Mouse (Mus musculus) c-Kit-positive CD71-negative TER-119-negative erythroid progenitor cells, embryonic 14.5 days (primary cell): ENCODE measurements at regions not wholly inside any gene's neighbourhood (a gene's known extent, or its start where the extent isn't known, plus 50 kb on each side); places are given as distances from the start of the nearest gene placed in this dataset.
A peak's percentile ranks its signal among the peaks of the same experiment; 100 is the strongest.

Experiments
- DNase-seq: peaks from one replicate; pipeline ENCODE4 v3.0.0-alpha.2; 2013; ENCODE audit warnings: low read depth

DNA sequence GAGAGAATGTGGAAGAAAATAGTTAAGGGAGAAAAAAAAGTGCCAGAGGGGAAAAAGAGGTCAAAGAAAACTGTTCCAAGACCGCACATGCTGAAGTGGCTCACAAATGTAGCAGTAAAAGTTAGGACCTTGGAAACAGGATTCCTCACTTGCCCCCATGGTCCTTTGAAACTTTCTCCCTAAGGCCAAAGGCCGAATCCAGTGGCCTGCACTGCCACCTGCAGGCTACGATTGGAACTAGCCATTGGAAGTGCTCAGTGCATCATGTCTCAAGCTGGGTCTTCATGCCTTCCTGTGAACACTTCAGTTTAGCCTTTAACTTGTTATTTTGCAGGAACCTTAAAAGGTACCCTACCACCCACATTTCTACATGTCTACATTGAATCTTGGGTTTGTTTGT, 56.3 kb upstream of the Mctp2 start:
- DNase-seq = peak; percentile 49

DNA sequence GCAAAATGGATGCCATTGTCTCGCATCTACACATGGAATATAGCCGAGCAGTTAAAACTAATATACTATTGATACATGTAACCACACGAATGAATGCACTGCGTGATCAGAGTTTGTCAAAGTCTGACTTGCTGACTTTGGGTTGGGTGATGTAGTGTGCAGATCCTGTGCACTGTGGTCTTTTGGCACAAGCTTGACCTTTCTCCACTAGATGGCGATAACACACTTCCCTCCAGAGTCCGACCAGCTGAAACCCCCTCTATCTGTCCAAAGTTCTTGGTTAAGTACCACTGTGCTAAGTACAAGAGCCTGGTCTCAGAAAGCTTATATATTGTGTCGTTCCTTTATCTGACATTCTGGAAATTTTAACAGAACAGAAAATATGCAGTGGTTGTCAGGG, 84.9 kb upstream of the Mctp2 start:
- DNase-seq = peak; percentile 29

DNA sequence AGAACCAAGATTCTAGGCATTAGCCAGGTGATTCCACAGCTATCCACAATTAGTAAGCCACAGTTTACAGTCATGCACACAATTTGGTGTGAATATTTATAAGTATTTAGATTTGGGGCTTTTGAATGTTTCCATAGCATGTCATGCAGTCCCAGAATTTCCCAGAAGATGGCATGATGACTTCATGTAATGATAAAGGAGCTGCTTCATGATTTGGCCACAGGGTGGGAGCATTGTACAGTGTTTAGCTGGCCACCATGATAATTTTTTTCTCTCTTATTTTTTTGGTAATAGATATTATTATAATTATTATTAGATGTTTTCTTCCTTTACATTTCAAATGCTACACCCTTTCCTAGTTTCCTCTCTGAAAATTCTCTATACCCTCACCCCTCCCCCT, 93.6 kb upstream of the Mctp2 start:
- peak; percentile 26 for DNase-seq

DNA sequence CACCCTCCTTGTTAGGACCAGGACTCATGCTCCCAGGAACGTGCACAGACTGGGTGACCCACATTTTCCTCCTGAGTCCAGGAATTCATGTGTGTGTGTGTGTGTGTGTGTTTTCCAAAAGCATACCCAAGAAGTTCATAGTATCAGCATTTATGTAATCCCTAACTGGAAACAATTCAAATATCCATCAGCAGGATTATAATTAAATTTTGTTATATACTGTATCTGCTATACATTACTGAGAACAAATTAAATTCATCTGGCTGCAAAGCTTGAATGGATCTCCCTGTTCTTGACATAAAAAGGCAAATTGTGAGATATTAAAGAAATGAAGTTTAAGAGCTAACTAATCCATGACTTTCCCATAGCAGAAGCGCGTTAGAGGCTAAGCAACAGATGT, 99.7 kb upstream of the Mctp2 start:
- DNase-seq = no peak

DNA sequence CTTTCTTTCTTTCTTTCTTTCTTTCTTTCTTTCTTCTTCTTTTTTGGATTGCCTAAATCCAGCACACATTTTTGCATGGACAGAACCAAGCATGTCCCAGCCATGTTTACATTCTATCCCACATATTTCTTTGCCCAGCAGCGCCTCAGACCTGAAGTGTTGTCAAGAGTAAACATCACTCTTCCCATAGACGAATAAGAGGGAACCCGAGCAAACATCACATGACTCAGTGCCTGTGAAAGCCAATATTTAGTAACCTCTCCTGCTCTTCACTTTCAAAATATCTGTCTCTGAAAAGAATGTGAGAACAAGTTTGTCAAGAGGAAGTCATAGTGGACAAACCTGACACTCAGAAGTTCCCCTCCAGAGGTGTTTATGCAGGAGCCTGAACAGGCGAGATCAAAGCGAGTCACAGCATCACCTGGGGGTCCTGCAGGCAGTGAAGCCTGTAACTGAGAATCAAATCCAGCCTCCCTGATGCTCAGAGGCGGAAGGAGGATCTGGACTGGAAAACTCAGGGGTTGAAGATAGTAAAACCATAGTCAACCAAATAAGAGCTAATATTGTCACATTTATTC, 102.1 kb upstream of the Mctp2 start:
- DNase-seq = no peak

DNA sequence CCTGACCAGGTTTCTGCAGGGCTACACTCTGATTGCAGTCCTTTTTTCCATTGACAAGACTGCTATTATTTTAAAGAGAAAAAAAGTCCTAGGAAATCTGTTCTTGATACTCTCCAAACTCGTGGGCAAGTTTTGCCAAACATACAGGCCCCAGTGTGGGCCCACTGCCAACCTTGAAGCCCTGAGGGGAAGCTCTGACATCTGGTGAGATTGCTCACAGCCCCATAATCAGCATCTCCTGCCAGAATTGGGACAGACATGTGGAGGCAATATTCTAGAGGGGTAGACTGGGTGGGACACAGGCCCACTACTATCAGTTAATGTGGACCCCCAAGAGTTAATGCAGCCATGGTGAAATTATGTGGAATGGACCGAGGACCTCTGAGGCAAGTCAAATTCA, 132.1 kb upstream of the Mctp2 start:
- DNase-seq = no peak

DNA sequence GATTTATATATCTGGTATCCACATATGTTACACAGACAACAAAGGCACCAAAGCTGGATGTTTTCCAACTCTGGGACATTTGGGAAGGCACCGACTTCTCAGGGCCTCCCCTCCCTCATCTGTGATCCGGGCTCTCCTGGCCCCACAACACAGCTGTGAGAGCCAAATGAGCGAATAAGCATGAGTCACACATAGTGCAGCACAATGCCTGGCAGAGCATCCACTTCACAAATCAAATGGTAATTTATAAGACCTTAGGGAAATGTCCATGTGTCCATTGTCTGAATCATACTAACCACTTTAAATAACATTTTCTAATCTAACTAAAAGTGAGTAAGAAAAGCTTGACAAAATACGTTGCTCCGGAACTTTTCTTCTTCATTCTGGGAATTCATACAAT, 135.6 kb upstream of the Mctp2 start:
- no peak for DNase-seq

DNA sequence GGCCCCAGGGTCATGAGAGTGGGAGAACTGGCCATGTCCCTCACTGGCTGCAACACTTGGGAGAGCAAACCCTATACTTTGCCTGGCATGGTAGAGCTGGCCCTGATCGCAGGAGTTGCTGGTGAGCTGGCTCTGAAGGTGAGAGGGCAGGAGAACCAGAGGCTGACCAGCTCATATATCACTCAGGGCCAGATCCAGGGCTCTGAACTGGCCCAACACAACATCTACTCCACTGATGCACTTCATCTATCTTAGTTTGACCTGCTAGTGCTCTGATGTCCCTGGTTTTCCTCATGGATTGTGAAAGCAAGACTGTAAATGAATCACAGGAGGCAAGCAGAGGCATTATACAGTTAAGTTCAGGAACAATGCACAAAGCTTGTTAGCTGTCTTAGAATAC, 137.6 kb upstream of the Mctp2 start:
- DNase-seq = no peak

DNA sequence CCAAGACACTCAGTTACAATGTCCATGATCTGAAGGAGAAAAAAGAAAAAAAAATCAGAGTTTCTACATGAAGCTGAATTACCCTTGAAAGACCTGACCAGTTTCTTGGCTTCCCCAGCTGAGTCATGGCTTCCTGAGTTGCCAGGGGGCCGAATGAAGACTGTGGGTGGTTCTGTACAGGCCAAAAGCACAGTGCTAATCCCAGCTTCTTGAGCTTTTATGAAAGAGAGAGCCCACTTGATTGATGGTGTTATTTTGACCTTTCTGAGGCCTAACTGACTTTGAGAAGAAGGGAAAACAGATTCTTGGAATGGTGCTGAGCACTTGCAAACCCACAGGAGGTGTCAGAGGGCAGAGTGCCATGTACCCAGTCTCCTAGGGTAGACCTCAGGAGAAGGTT, 138.4 kb upstream of the Mctp2 start:
- DNase-seq = no peak

DNA sequence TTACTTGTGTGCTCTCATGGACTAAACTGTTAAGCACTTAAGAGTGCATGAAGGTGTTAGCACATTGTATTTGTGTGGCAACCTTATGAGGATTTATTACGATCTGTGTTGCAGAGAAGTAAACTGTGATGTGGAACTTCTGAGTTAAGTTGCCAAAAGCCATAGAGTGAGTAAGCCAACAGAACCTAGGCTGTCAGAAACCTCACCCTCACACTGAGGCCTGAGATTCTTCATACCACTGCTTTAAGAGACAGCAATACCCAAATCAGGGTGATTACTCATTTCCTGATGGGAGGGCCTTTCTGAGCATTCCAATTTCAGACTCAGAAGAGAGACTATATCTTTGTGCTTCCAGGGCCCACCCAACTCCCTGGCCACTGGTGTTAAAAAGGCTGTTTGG, 140.5 kb upstream of the Mctp2 start:
- DNase-seq = no peak

DNA sequence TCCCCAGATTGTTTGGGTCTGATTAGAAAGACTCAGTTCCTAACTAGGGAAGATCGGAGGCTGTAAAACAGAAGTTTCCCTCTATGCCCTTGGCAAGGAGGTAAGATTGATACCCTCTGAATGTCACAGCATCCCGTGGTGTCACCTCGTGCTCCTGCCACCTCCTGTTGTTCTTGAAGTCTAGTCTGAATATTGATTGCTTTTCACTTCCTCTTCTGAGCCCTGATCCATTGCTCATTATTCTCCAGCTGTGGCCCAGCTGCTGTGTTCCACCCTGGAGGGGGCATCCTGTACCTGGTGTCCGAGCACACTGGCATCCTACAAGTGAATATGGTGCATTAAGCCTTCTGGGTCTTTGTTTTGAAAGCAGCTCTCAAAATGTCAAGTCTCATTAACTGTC, 156.6 kb upstream of the Mctp2 start:
- no peak for DNase-seq

DNA sequence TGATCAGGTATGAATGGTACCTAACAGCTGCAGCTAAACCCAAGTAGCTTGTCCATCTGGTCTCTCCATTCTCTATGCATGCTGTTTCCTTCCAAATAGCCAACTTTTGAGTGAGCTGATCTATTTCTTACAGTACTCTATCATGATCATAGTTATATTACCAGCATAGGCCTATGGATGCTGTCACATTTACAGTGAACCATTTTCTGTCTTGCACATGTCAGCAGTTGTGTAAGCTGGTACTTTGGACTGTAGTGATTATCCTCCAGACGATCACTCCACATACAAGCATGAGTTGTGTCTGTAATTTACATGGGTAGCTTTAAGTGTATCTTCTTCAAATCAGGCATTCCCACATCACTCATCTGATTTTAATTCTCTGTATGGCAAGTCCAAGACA, 158.2 kb upstream of the Mctp2 start:
- no peak for DNase-seq

DNA sequence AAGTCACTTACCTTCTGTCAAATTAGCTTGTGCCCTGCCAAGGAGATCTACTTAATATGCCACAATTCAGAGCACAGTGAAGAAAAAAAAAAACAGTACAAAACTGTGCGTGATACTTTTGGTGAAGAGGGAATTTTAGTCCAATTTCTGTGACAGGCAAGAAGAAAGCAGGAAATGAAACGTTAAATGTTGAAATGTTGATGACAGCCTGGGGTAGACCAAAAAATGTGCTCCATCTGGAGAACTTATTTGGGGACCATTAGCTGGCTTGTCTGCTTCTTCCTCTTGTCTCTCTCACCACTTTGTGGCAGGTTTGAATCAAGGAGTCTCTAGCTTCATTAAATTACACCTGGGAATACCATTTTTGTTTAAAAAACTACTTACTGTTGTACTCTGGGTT, 163.3 kb upstream of the Mctp2 start:
- no peak for DNase-seq

DNA sequence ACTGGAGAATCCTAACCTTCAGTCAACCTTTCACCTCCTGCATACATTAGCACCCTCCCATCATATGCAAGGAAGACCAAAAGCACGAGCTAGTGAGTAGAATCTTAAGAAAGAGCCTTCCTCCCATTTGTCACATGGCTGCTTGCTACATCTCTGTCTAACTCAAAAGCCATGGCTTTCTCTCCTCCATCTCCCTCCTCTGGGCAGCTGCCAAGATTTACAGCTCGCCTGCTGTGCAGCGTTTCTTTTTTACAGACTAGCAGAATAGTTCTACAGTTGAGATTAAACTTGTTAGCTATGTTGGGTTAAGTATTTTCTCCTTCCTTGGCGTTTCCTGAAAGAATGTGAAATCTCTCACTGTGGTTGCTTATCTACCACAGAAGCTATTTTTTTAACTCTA, 168.3 kb upstream of the Mctp2 start:
- no peak for DNase-seq

DNA sequence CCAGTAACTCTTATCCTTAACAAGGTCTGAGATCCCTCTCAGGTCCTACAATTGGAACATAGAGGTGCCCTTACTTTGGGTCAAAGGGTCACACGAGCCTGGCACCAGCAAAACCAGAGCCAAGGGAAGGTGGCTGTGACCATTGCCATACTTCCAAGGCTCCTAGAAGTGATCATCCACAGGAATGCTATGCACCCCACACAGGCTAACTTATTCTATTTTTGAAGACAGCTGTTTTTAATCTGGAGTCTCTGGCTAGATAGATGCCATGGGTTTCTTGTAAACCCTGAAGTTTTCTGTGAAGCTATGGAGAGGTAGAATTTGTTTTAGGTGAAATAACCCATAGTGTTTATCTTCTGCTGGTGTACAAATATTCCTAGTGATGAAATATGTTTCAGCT, 172.5 kb upstream of the Mctp2 start:
- DNase-seq = no peak

DNA sequence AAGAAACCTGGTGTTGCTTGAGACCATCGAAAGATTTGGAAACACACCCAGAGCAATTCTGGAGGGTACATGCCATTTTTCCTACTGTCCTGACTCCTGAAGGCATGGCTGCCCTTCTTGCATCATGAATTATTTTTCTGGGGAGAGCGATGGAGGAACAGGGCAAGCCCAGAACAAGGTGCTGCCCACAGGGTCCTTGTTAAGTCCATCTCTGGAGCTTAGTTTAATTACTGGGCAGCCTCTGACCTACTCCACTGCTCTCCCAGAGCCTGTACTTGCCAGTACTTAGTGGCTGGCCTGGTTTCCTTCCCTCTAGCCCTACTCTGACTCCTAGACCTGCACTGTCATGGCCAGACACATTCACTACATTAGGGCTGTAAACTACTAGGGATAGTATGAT, 174.9 kb upstream of the Mctp2 start:
- DNase-seq = no peak

DNA sequence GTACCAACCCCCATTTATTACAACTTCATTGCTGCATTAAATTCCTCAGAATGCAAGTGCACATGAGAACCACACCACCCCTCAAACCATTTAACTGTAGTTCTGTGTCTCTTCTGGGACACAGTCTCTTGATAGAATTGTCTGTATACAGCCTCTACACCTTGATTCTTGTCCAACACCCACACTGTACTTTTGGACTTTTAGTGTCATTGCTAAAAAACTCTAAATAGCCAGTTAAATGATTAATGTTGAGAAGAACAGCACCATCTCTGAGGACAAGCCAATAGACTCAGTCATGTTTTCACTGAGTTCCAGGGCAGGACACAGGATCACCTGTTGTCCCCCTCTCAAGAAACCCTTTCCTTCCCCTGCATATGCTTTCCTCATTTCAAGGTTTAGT, 183.8 kb upstream of the Mctp2 start:
- no peak for DNase-seq

DNA sequence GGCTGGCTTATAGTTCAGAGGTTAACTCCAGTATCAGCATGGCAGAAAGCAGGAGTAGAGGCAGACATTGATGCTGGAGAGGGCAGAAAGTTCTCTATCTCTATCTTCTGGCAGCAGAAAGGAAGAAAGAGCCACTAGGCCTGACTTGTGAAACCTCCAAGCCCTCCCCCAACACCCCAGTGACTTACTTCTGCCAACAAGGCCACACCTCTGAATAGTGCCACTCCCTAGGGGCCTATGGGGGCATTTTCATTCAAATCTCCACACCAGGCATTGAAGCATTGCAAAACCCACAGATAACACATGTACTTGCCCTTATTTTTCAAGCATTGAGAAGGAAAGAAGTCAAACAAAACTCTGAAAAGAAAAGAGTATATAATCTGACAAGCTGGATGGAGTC, 186.9 kb upstream of the Mctp2 start:
- no peak for DNase-seq

DNA sequence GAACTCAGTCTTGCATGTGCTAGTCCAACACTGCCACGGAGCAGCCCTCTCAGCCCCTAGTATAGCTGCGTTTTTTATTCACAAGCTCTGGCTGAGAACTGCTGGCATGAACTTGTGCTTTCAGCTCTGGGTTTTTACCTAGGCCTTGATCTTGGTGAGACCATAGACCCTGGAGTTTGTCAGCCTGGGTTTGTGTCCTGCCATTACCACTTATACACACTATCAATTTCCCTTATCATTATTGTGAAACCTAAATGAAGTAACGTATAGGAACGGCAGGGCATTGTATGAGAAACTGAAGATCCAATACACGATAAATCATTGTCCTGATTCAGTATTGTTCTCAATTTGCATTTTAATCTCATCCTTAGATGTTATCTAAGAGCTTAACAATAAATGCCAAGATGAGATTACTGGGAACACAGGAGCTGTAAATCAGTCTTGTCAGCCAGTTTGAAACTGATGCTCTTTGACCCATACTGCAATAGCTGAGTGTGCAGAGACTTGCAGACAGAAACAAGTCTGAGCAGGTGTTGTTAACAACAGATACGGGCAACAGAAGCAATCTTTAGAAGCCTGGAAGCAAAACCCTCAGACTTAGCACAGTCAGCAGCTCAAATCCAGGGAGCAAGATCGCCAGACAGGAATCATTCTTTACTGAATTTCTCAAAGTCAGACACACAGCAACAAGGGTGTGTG, 190.7 kb upstream of the Mctp2 start:
- DNase-seq = no peak

DNA sequence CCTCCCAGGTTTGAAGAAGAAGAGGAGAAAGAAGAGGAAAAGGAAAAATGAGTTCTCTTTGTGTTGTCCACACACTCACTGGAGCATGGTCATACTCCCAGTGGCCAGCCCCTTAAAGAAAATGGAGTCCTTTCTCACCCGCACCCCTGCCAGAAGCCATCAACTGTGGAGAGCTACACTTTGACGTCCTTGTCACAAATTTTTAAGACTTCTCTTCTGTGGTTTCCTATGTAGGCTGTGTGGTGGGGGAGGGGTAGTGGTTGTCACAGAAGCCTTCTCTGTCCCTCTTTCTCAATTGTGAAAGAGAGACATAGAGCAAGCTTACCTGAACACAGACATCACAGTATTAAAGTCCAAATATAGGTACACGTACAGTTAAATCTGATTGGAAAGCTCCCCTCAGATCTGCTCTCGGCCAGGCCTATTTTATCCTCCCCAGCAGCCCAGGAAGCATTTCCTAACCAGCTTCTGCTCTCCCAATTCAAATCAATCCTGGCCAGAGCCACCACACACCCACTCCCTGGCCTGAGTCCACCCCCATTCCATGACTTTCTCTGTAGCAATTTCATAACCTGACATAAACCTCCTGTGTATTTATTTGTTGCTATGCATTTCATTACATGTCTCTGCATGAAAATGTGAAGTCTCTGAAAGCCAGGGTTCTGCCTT, 192.3 kb upstream of the Mctp2 start:
- DNase-seq = no peak

DNA sequence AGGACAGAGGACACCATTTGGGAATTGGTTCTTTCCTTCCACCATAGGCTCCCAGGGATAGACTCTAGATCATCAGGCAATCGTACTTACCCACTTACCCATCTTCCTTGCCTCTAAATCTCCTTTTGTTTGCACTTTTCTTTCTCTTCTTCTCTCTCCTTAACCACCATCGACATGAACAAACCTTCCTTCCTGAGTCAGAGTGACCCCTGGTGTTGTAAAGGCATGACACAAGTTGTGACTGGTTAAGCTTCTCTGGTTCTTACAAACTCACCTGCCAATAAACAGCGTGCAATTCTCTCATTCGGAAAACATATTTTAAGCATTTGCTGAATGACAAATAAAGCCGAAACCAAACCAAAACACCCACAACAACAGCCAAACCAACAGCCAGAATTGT, 193.4 kb upstream of the Mctp2 start:
- no peak for DNase-seq

DNA sequence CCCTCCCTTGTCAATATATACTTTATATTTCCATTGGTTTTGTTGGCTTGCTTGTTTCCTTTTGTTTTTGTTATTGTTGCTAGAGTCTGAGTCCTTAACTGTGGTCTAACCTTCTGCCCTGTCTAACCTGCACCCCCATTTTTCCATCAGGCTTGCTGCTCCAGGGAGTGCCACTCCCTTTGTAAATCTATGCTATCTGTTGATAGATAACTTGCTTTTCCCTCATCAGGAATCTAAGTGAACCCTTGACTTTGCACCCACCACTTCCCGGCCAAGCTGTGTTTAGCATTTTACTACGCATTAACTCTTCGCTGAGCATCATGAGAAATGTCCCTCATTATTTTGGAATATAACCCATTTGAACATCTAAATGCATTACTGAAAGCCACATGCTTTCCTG, 193.8 kb upstream of the Mctp2 start:
- DNase-seq = no peak

DNA sequence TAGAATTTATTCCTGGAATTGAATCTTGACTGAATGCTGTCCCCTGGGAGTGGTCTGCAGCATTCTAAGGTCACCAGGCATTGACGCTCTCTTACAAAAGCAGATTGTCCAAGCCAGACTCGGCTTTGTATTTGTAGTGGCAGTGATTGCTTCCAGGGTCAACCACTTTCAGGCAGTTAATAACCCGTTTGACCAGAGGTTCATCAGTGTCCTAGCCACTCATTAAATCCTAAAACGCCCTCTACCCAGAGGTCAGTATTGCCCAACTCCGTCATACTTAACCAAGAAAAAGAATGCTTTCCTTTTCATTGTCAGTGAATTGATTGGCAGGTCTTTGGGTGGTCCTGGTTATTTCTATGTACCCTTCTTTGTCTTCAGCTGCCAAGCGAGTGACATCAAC, 194.6 kb upstream of the Mctp2 start:
- DNase-seq = no peak

DNA sequence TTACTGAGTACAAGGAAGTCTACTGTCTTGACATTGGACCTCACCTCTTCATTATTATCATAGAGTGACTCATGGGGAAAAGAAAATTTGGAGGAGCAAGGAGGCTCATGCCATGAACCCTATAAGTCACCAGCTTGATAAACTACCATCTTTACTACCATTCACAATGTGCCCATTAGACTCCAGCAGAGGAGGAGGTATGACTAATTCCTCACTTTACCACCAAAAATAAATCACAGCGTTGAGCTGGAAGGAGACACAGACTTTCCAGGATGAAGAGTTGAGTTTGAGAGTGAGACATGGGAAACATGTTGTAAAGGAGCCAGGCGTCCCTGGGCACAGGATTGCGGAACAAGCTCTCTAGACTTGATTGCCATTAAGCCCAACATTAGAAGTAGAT, 195.0 kb upstream of the Mctp2 start:
- no peak for DNase-seq
